Comparison of ENCODE assay signal across 8 mouse cellular contexts in genomic region chr5:113858971-113859370, GRCm38 (mm10). TPM values are rescaled to one million over a fixed set of nuclear protein-coding genes. Genes with fewer than 3 reads are reported as not detected.
DNase-seq lines count a peak whose midpoint lies in the region; ATAC-seq and TF ChIP-seq lines count a peak whose summit lies in the region.

No protein-coding gene starts in this region.

- WGBS in kidney, embryonic 16.5 days: 40% methylated on average over 5 of the region's 5 CpGs
- WGBS in heart, embryonic 11.5 days (ENCODE audit: insufficient replicate concordance): 20% methylated on average over 5 of the region's 5 CpGs
- 75% methylated on average over 5 of the region's 5 CpGs for WGBS in liver, adult 2 months
- WGBS in small intestine, adult 2 months: 62% methylated on average over 5 of the region's 5 CpGs

- no peak for TF ChIP-seq POLR2A in liver, adult 2 months (IDR thresholded peaks at IDR 0.05; ENCODE audit: extremely low read depth, insufficient read depth, low read length)
- TF ChIP-seq POLR2A in small intestine, adult 2 months (IDR thresholded peaks at IDR 0.05; ENCODE audit: low read depth, low read length): no peak

- ATAC-seq in kidney, embryonic 16.5 days (ENCODE audit: low FRiP score, low TSS enrichment): peak; percentile 55; the same call in 1 of the 2 replicates
- ATAC-seq in heart, embryonic 11.5 days (replicated peaks; ENCODE audit: insufficient number of reproducible peaks, low FRiP score, low TSS enrichment): 0 out of 2 replicates have a peak, but pooled peaks have one; percentile 55

- H3K4me3 ChIP-seq in kidney, embryonic 16.5 days (ENCODE audit: low read length): no peak overlapping the region
- no peak overlapping the region for H3K4me3 ChIP-seq in heart, embryonic 11.5 days (ENCODE audit: low read depth, low read length)
- H3K4me3 ChIP-seq in liver, adult 2 months (ENCODE audit: insufficient read depth, low read depth, low read length): no peak overlapping the region
- H3K4me3 ChIP-seq in small intestine, adult 2 months (ENCODE audit: low read depth, low read length): no peak overlapping the region

- no peaks in the 10 kb centered on the region for H3K9me3 ChIP-seq in kidney, embryonic 16.5 days (ENCODE audit: low read length)
- H3K9me3 ChIP-seq in heart, embryonic 11.5 days (replicated peaks; ENCODE audit: control insufficient read depth, low read length): no peaks in the 10 kb centered on the region

- H3K27me3 ChIP-seq in kidney, embryonic 16.5 days (ENCODE audit: insufficient read depth, low read length): no peaks in the 10 kb centered on the region
- no peaks in the 10 kb centered on the region for H3K27me3 ChIP-seq in heart, embryonic 11.5 days (ENCODE audit: control insufficient read depth, insufficient read depth, low read length)
- H3K27me3 ChIP-seq in liver, adult 2 months (ENCODE audit: control insufficient read depth, insufficient read depth, low read length): no peaks in the 10 kb centered on the region
- no peaks in the 10 kb centered on the region for H3K27me3 ChIP-seq in small intestine, adult 2 months (ENCODE audit: control insufficient read depth, insufficient read depth, low read length)

- H3K27ac ChIP-seq in kidney, embryonic 16.5 days (ENCODE audit: low read length): no peak overlapping the region; the same call in 1 of the 2 replicates
- peak overlapping the region; percentile 72 for H3K27ac ChIP-seq in heart, embryonic 11.5 days (ENCODE audit: low read depth, low read length)
- H3K27ac ChIP-seq in liver, adult 2 months (replicated peaks; ENCODE audit: insufficient read depth, low read depth, low read length): peak overlapping the region; percentile 4
- H3K27ac ChIP-seq in small intestine, adult 2 months (ENCODE audit: insufficient read depth, low read depth, low read length): peak overlapping the region; percentile 44

- no peaks in the 10 kb centered on the region; the same call in 1 of the 2 replicates for H3K79me2 ChIP-seq in liver, adult 2 months (ENCODE audit: control insufficient read depth, insufficient read depth, low read length)

- TF ChIP-seq CTCF in liver, adult 2 months (IDR thresholded peaks at IDR 0.05; ENCODE audit: low read depth, low read length): no peak
- TF ChIP-seq CTCF in small intestine, adult 2 months (IDR thresholded peaks at IDR 0.05; ENCODE audit: extremely low read depth, insufficient read length, insufficient replicate concordance, low read depth, low read length): no peak

- no peak overlapping the region for H3K4me2 ChIP-seq in kidney, embryonic 16.5 days (replicated peaks; ENCODE audit: low read depth, low read length)
- peak overlapping the region; percentile 25 for H3K4me2 ChIP-seq in heart, embryonic 11.5 days

- DNase-seq in kidney, adult 8-10 months: no peak
- DNase-seq in liver, adult 2 months (ENCODE audit: extremely low read depth, low read depth, low spot score): no peak
- DNase-seq in right cerebral cortex, postnatal 25 days: no peak
- no peak for DNase-seq in layer of hippocampus, postnatal 14 days (ENCODE audit: low spot score in 2 of 2)
- no peak for DNase-seq in right cerebral cortex, adult 18-20 months

- H3K36me3 ChIP-seq in kidney, embryonic 16.5 days (ENCODE audit: insufficient read depth, low read length): peaks cover 10% of the 10 kb centered on the region
- H3K36me3 ChIP-seq in heart, embryonic 11.5 days (ENCODE audit: control insufficient read depth, insufficient read depth, low read length): peaks cover 6% of the 10 kb centered on the region
- no peaks in the 10 kb centered on the region for H3K36me3 ChIP-seq in liver, adult 2 months (ENCODE audit: control insufficient read depth, insufficient read depth, low read length)
- H3K36me3 ChIP-seq in small intestine, adult 2 months (ENCODE audit: control insufficient read depth, insufficient read depth, low read length): peaks cover 30% of the 10 kb centered on the region

- H3K9ac ChIP-seq in kidney, embryonic 16.5 days (replicated peaks; ENCODE audit: low read length): no peak overlapping the region
- no peak overlapping the region; the same call in 1 of the 2 replicates for H3K9ac ChIP-seq in heart, embryonic 11.5 days (ENCODE audit: low read depth, low read length)
- H3K9ac ChIP-seq in liver, adult 2 months (ENCODE audit: low read depth, low read length): no peak overlapping the region

- peaks cover 22% of the 10 kb centered on the region for H3K4me1 ChIP-seq in kidney, embryonic 16.5 days (ENCODE audit: insufficient read depth, low read length)
- H3K4me1 ChIP-seq in heart, embryonic 11.5 days (ENCODE audit: control insufficient read depth, insufficient read depth, low read length): peaks cover 55% of the 10 kb centered on the region
- 0 out of 2 replicates have a peak, but pooled peaks cover 2% of the 10 kb centered on the region for H3K4me1 ChIP-seq in liver, adult 2 months (ENCODE audit: control insufficient read depth, insufficient read depth, low read length)
- H3K4me1 ChIP-seq in small intestine, adult 2 months (ENCODE audit: control insufficient read depth, insufficient read depth, insufficient read length, low read length): peaks cover 7% of the 10 kb centered on the region

RNA-seq across cellular contexts. Expression of gene Selplg, which starts 26.5 kb away (rescaled TPM):
- 2.4 TPM in 2 replicates for polyA plus RNA-seq in kidney, embryonic 16.5 days (2015; fragmentation: Nextera tagmentation; extraction: Ambion mirVana)
- polyA plus RNA-seq in heart, embryonic 11.5 days (2014; fragmentation: Nextera tagmentation; extraction: Ambion mirVana): 0.97 and 1.5 TPM in 2 replicates
- 1.1 and 2.3 TPM in 2 replicates for total RNA-seq in liver, adult 2 months (2014; rRNA removed)
- polyA plus RNA-seq in liver, adult 2 months (2012; rRNA removed): 5.4 and 6.2 TPM in 2 replicates
- 31.5 and 52.3 TPM in 2 replicates for polyA plus RNA-seq in small intestine, adult 2 months (2012; rRNA removed)
- total RNA-seq in layer of hippocampus, postnatal 14 days (2021): 10 to 100 TPM; 26.5 to 29.3 TPM

RNA-seq across cellular contexts. Expression of gene Coro1c, which starts 49.6 kb away (rescaled TPM):
- 122 and 126 TPM in 2 replicates for polyA plus RNA-seq in kidney, embryonic 16.5 days (2015; fragmentation: Nextera tagmentation; extraction: Ambion mirVana)
- polyA plus RNA-seq in heart, embryonic 11.5 days (2014; fragmentation: Nextera tagmentation; extraction: Ambion mirVana): 113 and 140 TPM in 2 replicates
- 11.8 and 14.0 TPM in 2 replicates for total RNA-seq in liver, adult 2 months (2014; rRNA removed)
- 12.0 and 13.6 TPM in 2 replicates for polyA plus RNA-seq in liver, adult 2 months (2012; rRNA removed)
- 68.3 and 144 TPM in 2 replicates for polyA plus RNA-seq in small intestine, adult 2 months (2012; rRNA removed)
- 10 to 100 TPM; 87.9 to 94.2 TPM for total RNA-seq in layer of hippocampus, postnatal 14 days (2021)

RNA-seq across cellular contexts. Expression of gene Tmem119, which starts 58.7 kb away (rescaled TPM):
- polyA plus RNA-seq in kidney, embryonic 16.5 days (2015; fragmentation: Nextera tagmentation; extraction: Ambion mirVana): 46.1 and 51.7 TPM in 2 replicates
- polyA plus RNA-seq in heart, embryonic 11.5 days (2014; fragmentation: Nextera tagmentation; extraction: Ambion mirVana): 11.7 and 12.3 TPM in 2 replicates
- 0.27 and 0.46 TPM in 2 replicates for total RNA-seq in liver, adult 2 months (2014; rRNA removed)
- 0.73 and 0.83 TPM in 2 replicates for polyA plus RNA-seq in liver, adult 2 months (2012; rRNA removed)
- 10.1 and 13.5 TPM in 2 replicates for polyA plus RNA-seq in small intestine, adult 2 months (2012; rRNA removed)
- total RNA-seq in layer of hippocampus, postnatal 14 days (2021): 10 to 100 TPM; 20.7 to 22.6 TPM
